In genomic region chr3:131965456-131966160, GRCm38 (mm10) we compare ENCODE assay signal across 26 mouse cellular contexts.
A peak's percentile ranks its signal among the peaks of the same experiment; 100 is the strongest.
DNase-seq lines count a peak whose midpoint lies in the region; ATAC-seq lines count a peak whose summit lies in the region.
"Had no signal": no experiment of that assay in that cellular context is flagged by ENCODE, and none has a peak within 500 bp of the region (broad histone marks: within the 10 kb centered on the region; RNA-seq: fewer than 3 reads in every experiment).

No protein-coding gene starts in this region.

- H3K27ac ChIP-seq in midbrain, embryonic 11.5 days (ENCODE audit: low read depth, low read length), result no peak overlapping the region
- H3K27ac ChIP-seq in midbrain, embryonic 10.5 days (replicated peaks), result no peak overlapping the region
- H3K27ac ChIP-seq in embryonic facial prominence, embryonic 11.5 days (replicated peaks; ENCODE audit: low read depth, low read length), result peak overlapping the region; percentile 49
- H3K27ac ChIP-seq in limb, embryonic 11.5 days (replicated peaks; ENCODE audit: low read depth, low read length), result 0 out of 2 replicates have a peak overlapping the region, but pooled peaks have one; percentile 5
- H3K27ac ChIP-seq in forebrain, embryonic 14.5 days (ENCODE audit: low read depth, low read length), result no peak overlapping the region
- H3K27ac ChIP-seq: forebrain, embryonic 13.5 days; heart, adult 2 months; heart, embryonic 13.5 days; hindbrain, embryonic 12.5 days; layer of hippocampus, adult 2 months; limb, embryonic 15.5 days; liver, embryonic 14.5 days; neural tube, embryonic 12.5 days had no signal

- no peaks in the 10 kb centered on the region for H3K4me1 ChIP-seq in midbrain, embryonic 11.5 days (ENCODE audit: control insufficient read depth, insufficient read depth, low read length)
- H3K4me1 ChIP-seq in midbrain, embryonic 10.5 days, result no peaks in the 10 kb centered on the region
- no peaks in the 10 kb centered on the region for H3K4me1 ChIP-seq in embryonic facial prominence, embryonic 11.5 days (ENCODE audit: control insufficient read depth, insufficient read depth, low read length)
- peaks cover 7% of the 10 kb centered on the region; the same call in 1 of the 2 replicates for H3K4me1 ChIP-seq in limb, embryonic 11.5 days (ENCODE audit: control insufficient read depth, insufficient read depth, low read length)
- H3K4me1 ChIP-seq in forebrain, embryonic 14.5 days (ENCODE audit: control insufficient read depth, insufficient read depth, low read length), result no peaks in the 10 kb centered on the region
- H3K4me1 ChIP-seq: forebrain, embryonic 13.5 days; hindbrain, embryonic 12.5 days; neural tube, embryonic 12.5 days had no signal

- ATAC-seq in midbrain, embryonic 11.5 days (ENCODE audit: low FRiP score), result no peak
- no peak for ATAC-seq in embryonic facial prominence, embryonic 11.5 days (replicated peaks; ENCODE audit: insufficient number of reproducible peaks, low FRiP score, low TSS enrichment, low read depth)
- ATAC-seq in limb, embryonic 11.5 days (ENCODE audit: insufficient number of reproducible peaks, low FRiP score, low TSS enrichment, low read depth), result no peak
- no peak for ATAC-seq in cerebellum, adult (ENCODE audit: insufficient number of reproducible peaks, low FRiP score, low TSS enrichment)
- no peak for ATAC-seq in monocyte, adult 5-6 weeks (replicated peaks; ENCODE audit: insufficient number of reproducible peaks, low FRiP score, low TSS enrichment, poor library complexity, severe bottlenecking)
- no peak for ATAC-seq in forebrain, embryonic 14.5 days
- ATAC-seq: forebrain, embryonic 13.5 days; intestine, postnatal 0 days had no signal

- no peaks in the 10 kb centered on the region for H3K9me3 ChIP-seq in midbrain, embryonic 11.5 days (ENCODE audit: control insufficient read depth, low read length)
- H3K9me3 ChIP-seq in midbrain, embryonic 10.5 days (replicated peaks), result no peaks in the 10 kb centered on the region
- H3K9me3 ChIP-seq in embryonic facial prominence, embryonic 11.5 days (replicated peaks; ENCODE audit: control insufficient read depth, low read length), result no peaks in the 10 kb centered on the region
- no peaks in the 10 kb centered on the region for H3K9me3 ChIP-seq in limb, embryonic 11.5 days (ENCODE audit: control insufficient read depth, low read length)
- H3K9me3 ChIP-seq in forebrain, embryonic 14.5 days (replicated peaks; ENCODE audit: control insufficient read depth, low read length), result no peaks in the 10 kb centered on the region
- H3K9me3 ChIP-seq: forebrain, embryonic 13.5 days; heart, embryonic 13.5 days; hindbrain, embryonic 12.5 days; limb, embryonic 15.5 days; neural tube, embryonic 12.5 days had no signal

- no peak overlapping the region for H3K9ac ChIP-seq in midbrain, embryonic 11.5 days (ENCODE audit: low read length)
- no peak overlapping the region for H3K9ac ChIP-seq in embryonic facial prominence, embryonic 11.5 days (replicated peaks; ENCODE audit: low read length)
- no peak overlapping the region for H3K9ac ChIP-seq in limb, embryonic 11.5 days (ENCODE audit: low read length)
- no peak overlapping the region for H3K9ac ChIP-seq in forebrain, embryonic 14.5 days (ENCODE audit: low read length)
- H3K9ac ChIP-seq: forebrain, embryonic 13.5 days; heart, embryonic 13.5 days; hindbrain, embryonic 12.5 days; limb, embryonic 15.5 days; liver, embryonic 14.5 days; neural tube, embryonic 12.5 days had no signal

- no peaks in the 10 kb centered on the region for H3K36me3 ChIP-seq in midbrain, embryonic 11.5 days (ENCODE audit: control insufficient read depth, insufficient read depth, low read length)
- no peaks in the 10 kb centered on the region for H3K36me3 ChIP-seq in midbrain, embryonic 10.5 days
- H3K36me3 ChIP-seq in embryonic facial prominence, embryonic 11.5 days (replicated peaks; ENCODE audit: control insufficient read depth, insufficient read depth, low read depth, low read length), result no peaks in the 10 kb centered on the region
- no peaks in the 10 kb centered on the region for H3K36me3 ChIP-seq in limb, embryonic 11.5 days (ENCODE audit: control insufficient read depth, insufficient read depth, low read length)
- no peaks in the 10 kb centered on the region for H3K36me3 ChIP-seq in forebrain, embryonic 14.5 days (ENCODE audit: control insufficient read depth, insufficient read depth, low read length)
- H3K36me3 ChIP-seq: heart, embryonic 13.5 days; hindbrain, embryonic 12.5 days; limb, embryonic 15.5 days; neural tube, embryonic 12.5 days had no signal

- no peak overlapping the region for H3K4me3 ChIP-seq in midbrain, embryonic 11.5 days (ENCODE audit: low read depth, low read length)
- H3K4me3 ChIP-seq in midbrain, embryonic 10.5 days, result no peak overlapping the region
- H3K4me3 ChIP-seq in embryonic facial prominence, embryonic 11.5 days (ENCODE audit: low read depth, low read length), result no peak overlapping the region
- H3K4me3 ChIP-seq in limb, embryonic 11.5 days (ENCODE audit: low read depth, low read length), result no peak overlapping the region
- no peak overlapping the region for H3K4me3 ChIP-seq in forebrain, embryonic 14.5 days (ENCODE audit: low read depth, low read length)
- H3K4me3 ChIP-seq: forebrain, embryonic 13.5 days; heart, adult 2 months; heart, embryonic 13.5 days; hindbrain, embryonic 12.5 days; layer of hippocampus, adult 2 months; limb, embryonic 15.5 days; neural tube, embryonic 12.5 days had no signal

- H3K4me2 ChIP-seq in midbrain, embryonic 11.5 days, result no peak overlapping the region
- H3K4me2 ChIP-seq in embryonic facial prominence, embryonic 11.5 days (ENCODE audit: low read depth, low read length), result no peak overlapping the region
- H3K4me2 ChIP-seq in limb, embryonic 11.5 days (ENCODE audit: low read depth, severe bottlenecking), result no peak overlapping the region
- no peak overlapping the region for H3K4me2 ChIP-seq in forebrain, embryonic 14.5 days (ENCODE audit: low read length)
- H3K4me2 ChIP-seq: forebrain, embryonic 13.5 days; heart, embryonic 13.5 days; hindbrain, embryonic 12.5 days; limb, embryonic 15.5 days; neural tube, embryonic 12.5 days had no signal

- peak; percentile 17 for DNase-seq in midbrain, embryonic 11.5 days (ENCODE audit: low spot score, missing footprints)
- no peak for DNase-seq in midbrain, embryonic 10.5 days (ENCODE audit: low spot score)
- peak; percentile 87 for DNase-seq in embryonic facial prominence, embryonic 11.5 days (ENCODE audit: low spot score)
- DNase-seq in limb, embryonic 11.5 days (ENCODE audit: low spot score), result no peak
- DNase-seq in forebrain, embryonic 14.5 days (ENCODE audit: low spot score), result no peak
- DNase-seq: adrenal gland, postnatal 25 days; cerebellum, adult 9-10 months; gastrocnemius, postnatal 10 days; heart, adult 2 months; heart, postnatal 14 days; kidney, postnatal 25 days; layer of hippocampus, postnatal 36 days; midbrain, embryonic 14.5 days; retina, postnatal 1 day; right cerebral cortex, postnatal 25 days; spleen, adult 18-20 months had no signal

- no peaks in the 10 kb centered on the region for H3K27me3 ChIP-seq in midbrain, embryonic 11.5 days (ENCODE audit: control insufficient read depth, insufficient read depth, low read length)
- no peaks in the 10 kb centered on the region for H3K27me3 ChIP-seq in midbrain, embryonic 10.5 days (ENCODE audit: low read depth, poor library complexity, severe bottlenecking)
- H3K27me3 ChIP-seq in embryonic facial prominence, embryonic 11.5 days (ENCODE audit: control insufficient read depth, insufficient read depth, low read length), result no peaks in the 10 kb centered on the region
- no peaks in the 10 kb centered on the region for H3K27me3 ChIP-seq in limb, embryonic 11.5 days (ENCODE audit: control insufficient read depth, insufficient read depth, low read length)
- H3K27me3 ChIP-seq in forebrain, embryonic 14.5 days (replicated peaks; ENCODE audit: control insufficient read depth, insufficient read depth, low read length), result no peaks in the 10 kb centered on the region
- H3K27me3 ChIP-seq: forebrain, embryonic 13.5 days; heart, embryonic 13.5 days; hindbrain, embryonic 12.5 days; limb, embryonic 15.5 days; neural tube, embryonic 12.5 days had no signal

- WGBS in midbrain, embryonic 11.5 days, result 89% methylated on average over 9 of the region's 9 CpGs
- WGBS in midbrain, embryonic 10.5 days, result 94% methylated on average over 9 of the region's 9 CpGs
- 50% methylated on average over 9 of the region's 9 CpGs for WGBS in embryonic facial prominence, embryonic 11.5 days
- WGBS in limb, embryonic 11.5 days, result 36% methylated on average over 9 of the region's 9 CpGs
- 94% methylated on average over 9 of the region's 9 CpGs for WGBS in forebrain, embryonic 14.5 days

Comparison
In these comparisons a context has a peak if more than half of its experiments do, and no peak if none do; other contexts are left out.
1. DNase-seq: peak in midbrain, embryonic 11.5 days (single experiment) and embryonic facial prominence, embryonic 11.5 days (single experiment); none in midbrain, embryonic 10.5 days (single experiment), limb, embryonic 11.5 days (single experiment) and forebrain, embryonic 14.5 days (single experiment).
2. H3K27ac ChIP-seq: peak in embryonic facial prominence, embryonic 11.5 days (single experiment) and limb, embryonic 11.5 days (single experiment); none in midbrain, embryonic 11.5 days (single experiment), midbrain, embryonic 10.5 days (single experiment) and forebrain, embryonic 14.5 days (single experiment).